Mouse (Mus musculus): ENCODE data around the gene Large2.
"Not testable (repeated sequence)": the region's sequence is repeated elsewhere in the genome, so short reads cannot be mapped to it uniquely, and the experiment has no call there.

The Large2 gene

GRCm38 (mm10) chr2:92374514-92374913, at the start of gene Large2, which contains the start of gene Pex16:
Gene Large2, minus strand, starts transcription at chr2:92374869.
Gene Pex16, plus strand, starts transcription at chr2:92374676.
- DNase-seq (ENCODE audit: low read depth), result peak; percentile 50

DNA sequence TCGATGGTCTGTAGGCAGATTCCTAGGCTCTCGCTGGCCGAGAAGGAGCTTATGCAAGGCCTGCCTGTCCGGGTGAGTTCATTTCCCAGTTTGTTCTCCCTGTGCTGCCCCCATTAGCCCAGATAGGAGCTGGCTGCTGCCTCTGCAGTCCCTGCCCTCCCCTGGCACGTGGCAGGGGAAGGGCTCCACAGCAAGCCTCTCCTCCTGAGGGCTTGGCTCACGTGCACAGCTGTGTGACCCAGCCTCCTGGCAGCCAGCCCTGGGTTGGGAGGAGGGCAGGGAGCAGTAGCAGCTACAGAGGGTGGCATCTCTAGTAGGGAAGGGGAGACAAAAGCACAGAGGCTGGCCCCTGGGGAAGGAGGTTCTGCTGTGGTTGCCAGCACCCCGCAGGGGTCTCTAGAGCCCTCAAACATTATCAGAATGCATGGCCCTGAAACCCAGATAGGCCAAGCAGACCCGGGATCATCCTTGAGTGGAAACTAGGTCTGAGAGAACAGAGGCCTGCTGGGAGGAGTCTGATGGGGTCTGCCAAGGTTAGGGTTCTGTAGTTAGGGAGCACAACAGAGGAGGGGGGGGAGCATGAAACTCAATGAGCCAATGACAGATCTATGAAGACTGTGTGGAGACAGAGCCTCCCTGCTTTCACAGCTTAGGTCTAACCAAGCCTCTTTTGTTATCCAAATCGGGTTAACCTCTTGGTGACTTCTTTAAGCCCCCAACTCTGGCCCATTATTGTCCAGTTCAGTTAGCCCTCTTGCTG, 49.2 kb upstream of the Large2 start:
- DNase-seq (ENCODE audit: low read depth), result no peak

DNA sequence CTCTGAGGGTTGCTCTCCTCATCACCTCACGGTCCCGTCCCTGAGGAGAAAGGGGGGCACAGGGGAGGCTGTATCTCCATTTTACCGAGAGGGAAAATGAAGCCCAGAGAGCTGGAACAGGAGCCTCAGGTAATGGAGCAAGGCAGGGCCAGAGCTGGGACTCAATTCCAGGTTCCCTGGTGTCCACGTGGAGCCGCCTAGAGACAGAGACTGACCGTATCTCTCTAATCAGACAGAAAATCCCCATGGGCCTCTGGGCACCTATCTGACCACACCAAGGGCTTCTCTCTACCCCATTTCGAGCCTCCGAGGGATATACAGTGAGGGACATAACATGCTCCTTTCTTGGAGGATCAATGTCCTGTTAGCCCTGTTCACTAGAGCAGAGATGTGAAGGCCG, 48.5 kb upstream of the Large2 start:
- DNase-seq (ENCODE audit: low read depth), result no peak

DNA sequence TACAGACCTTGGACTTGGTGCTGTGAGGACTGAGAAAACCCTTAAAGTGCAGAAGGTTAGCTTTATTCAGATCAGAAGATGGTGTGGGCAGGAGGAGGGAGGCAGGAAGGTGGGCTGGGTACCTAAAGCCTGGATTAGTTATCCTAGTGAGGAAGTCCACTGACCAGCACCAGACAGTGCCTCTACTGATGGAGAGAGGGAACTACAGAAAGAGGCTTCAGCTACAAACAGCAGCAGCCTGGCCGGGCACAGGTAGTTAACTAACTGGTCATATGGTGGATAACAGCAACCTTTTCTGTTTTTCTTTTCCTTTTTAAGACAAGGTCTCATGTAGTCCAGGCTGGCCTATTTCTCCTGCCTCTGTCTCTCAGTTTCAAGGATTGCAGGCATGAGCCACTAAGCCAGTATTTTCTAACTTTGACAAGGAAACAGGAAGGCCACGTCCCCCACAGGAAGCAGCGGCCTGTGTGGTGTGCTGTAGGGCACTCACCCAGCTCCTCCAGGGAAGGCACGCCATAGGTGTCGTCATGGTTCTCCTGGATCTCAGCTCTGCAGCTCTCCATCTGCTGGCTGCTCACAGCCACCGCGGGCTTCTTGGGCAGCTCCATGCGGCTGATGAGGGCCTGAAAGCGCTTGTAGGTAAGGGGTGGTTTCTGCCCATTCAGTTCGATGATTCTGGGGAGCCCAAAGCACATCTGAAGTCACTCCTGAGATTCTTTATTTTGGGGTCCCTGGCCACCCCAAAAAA, 47.9 kb upstream of the Large2 start:
- no peak for DNase-seq (ENCODE audit: low read depth)

GRCm38 (mm10) chr2:92421723-92422387, 47.2 kb upstream of the Large2 start:
- no peak for DNase-seq (ENCODE audit: low read depth)

DNA sequence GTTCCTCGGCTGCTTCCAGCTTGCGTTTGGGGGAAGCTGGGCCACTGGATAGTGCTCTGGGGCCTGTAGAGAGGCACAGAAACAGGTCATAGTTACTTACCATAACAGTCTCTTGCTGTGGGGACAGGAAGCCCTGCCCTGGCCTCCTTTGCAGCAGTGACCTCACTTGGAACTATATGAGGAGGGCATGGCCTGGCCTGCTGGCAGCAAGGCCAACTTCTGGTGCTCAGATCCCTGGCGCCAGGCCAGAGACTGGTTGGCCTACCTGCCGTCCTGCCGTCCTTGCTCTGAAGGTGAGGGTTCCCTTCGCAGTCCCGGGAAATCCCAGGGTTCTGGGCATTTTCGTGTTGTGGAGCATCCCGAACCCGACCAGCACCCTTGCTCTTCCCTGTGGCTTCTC, 37.0 kb upstream of the Large2 start:
- DNase-seq (ENCODE audit: low read depth), result no peak

DNA sequence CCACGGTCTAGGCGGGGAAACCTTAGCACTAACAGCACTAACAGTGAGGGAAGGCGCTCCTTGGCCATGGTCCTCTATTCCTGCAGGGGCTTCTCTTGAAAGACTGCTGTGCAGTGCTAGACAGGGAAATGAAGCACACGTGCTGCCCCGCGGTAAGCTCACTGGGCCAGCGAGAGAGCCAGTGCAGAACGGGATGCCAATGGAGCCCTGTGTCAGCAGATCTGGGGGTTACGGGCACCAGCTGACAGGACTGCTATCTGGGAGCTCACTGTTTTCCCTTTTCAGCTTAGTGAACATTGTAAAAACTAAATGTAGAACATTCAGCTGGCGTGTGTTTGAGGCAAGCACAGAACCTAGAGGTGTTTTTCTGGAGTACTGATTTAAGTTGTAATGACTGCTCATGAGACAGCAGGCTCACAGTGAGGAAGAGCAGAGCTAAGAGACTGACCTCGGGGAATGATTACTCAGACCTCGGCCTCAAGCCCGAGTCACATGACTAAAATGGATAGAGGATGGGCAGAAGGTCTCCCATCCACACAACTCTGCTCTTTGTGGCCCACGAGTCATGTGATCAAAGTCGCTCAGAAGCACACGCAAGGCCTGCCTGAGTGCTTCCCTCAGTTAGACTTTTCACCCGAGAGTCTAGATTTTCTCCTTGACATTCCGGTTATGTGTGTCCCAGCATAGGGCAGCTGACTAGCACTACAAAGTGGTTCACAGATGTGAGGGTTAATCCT, 33.8 kb upstream of the Large2 start:
- no peak for DNase-seq (ENCODE audit: low read depth)

GRCm38 (mm10) chr2:92405687-92406086, 31.0 kb upstream of the Large2 start:
- no peak for DNase-seq (ENCODE audit: low read depth)

- no peak for DNase-seq (ENCODE audit: low read depth)
Observed at GRCm38 (mm10) chr2:92404737-92405136, 30.1 kb upstream of the Large2 start.

DNA sequence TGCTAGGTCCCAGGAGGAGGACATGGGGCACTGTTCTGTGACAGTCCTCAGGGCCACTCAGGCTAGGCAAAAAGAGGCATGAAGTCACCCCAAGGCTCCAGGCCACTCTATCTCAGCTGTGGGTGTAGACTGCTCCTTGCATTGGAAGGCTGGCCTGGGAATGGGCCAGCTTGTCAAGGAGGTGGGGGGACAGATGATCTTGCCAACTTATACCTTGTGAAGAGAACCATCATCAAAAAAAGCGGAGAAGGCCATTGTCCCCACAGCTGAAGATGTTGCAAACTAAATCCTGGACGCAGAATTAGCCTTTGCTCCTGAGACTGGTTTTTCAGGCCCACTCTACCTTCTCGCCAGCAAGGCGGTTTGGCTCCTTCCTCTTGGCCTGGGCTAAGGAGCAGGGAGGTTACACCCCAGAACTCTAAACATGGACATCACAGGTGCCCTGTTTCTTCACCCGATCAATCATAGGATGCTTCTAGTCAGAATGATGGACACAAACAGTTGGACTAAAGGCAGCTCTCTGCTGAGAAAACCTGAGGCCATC, 29.2 kb upstream of the Large2 start:
- DNase-seq (ENCODE audit: low read depth), result no peak

DNA sequence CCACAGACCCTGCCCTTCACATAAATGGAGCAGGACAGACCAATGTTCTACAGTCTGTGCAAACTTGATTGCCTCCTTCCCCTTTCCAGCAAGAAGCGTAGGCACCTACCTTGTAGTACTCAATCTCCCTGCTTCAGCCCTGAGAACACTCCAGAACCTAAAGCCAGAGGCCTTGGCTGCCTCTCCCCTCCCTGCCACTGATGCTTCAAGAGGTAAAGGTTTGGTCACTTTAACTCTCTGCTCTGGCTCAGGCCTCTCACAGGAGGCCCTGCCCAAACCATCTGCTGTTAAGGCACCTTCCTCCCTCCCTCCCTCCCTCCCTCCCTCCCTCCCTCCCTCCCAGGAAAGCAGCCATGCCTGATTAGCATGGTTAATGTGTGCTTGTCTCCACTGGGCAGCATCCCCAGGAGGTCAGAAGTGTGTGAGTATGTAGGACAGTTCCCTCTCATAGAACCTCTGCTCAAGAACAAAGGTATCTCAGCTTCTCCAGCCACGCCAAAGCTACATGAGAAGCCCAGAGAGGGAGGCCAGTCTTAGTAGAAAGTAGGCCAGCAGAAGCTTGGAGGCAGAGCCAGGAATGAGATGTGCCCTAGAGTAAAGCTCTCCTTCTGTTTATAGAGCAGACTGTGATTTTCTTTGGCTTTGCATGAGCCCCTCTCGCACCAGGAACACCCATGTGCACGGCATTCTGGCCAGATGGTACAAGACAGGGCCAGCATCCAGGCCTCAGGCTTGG, 28.1 kb upstream of the Large2 start:
- no peak for DNase-seq (ENCODE audit: low read depth)

DNA sequence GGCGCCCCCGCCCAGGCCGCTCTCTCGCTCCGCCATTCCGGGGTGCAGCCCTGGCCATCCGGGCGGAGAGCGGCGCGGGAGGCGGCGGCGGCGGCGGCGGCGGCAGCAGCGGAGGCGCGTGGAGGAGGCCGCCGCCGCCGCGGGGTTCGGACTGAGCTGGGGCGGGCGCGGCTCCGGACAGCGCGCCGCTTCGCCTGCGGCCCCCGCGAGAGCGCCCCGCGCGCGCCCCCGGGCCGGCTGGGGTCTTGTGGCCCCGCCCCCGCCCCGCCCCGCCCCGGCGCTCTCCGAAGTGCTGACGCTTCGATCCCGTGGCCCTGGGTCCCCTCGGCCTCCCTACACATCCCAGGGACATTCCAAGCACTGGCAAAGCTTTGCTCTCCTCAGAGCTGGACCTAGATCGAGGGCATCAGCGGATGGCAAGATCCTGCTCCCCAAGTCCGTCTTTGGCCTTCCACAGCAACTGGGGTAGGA, 26.5 kb upstream of the Large2 start, which contains the start of gene Mapk8ip1:
Gene Mapk8ip1 (minus strand): TSS at position 173 of the 471 bp plus-strand sequence.
- DNase-seq (ENCODE audit: low read depth), result no peak

DNA sequence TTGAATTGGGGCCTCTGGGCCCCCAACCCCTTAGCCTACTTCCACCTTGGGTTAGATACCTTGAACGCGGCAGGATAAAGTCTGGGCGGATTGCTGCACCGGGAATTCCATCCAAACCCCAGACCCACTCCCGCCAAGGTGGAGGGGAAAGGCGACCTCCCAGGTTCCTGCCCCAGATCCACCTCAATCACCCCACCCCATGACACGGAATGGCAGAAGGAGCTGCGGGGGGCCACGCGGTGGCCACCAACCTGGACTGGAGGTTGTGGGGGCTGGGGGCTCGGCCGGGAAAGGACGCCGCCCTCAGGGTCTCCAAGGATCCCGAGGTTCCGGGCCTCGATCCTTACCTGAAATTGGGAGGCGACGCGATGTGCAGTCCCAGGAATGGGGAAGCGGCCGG, 26.0 kb upstream of the Large2 start:
- DNase-seq (ENCODE audit: low read depth), result no peak

DNA sequence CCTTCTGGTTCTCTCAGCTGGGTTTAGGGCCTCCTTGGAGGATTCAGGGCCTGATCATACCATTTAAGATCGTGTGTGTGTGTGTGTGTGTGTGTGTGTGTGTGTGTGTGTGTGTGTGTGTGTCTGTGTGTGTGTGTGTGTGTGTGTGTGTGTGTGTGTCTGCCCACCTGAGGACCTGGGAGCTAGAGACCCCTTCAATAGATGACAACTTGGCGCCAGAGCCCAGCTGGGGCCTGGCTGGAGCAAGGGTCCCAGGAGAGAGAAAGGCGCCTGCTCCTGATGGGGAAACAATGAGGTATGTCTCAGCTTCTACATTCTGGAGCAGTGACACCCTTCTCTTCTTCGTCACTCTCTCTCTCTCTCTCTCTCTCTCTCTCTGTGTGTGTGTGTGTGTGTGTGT, 25.2 kb upstream of the Large2 start:
- not testable (repeated sequence) for DNase-seq (ENCODE audit: low read depth)

DNA sequence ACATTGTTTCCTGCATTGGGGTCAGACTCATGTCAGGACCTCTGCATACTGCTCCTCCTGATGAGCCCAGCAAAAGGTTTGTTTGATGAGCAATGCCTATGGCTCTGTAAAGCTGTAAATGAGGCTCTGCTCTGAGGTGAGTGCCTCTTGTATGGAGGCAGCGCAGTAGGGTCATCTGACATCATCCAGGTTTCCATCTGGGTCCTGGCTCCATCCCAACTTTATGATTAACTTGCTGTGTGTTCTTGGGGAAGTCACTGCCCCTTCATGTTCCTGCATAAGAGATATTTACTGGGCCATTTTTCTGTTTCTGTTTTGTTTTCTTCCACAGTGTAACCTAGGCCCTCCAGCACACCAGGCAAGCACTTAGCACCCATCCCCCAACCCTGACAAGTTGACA, 22.8 kb upstream of the Large2 start:
- DNase-seq (ENCODE audit: low read depth), result no peak

DNA sequence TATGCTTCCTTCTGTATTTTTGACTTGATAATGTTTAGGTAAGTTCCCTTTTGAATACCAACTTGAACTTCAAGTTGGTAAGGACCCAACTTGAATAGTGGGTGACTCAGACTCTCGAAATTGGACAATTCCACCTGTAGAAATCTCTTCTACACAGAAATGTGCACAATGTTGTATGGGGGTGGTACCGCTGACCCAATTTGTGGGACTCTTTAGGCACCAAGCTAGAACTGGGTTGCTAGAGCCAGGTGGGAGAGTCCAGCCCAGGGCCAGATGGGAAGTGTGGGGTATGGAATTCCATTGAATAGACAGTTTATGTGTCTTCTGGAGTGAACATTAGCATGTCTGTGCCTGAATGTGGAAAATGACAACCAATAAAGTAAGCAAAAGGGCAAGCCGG, 20.9 kb upstream of the Large2 start:
- no peak for DNase-seq (ENCODE audit: low read depth)

DNA sequence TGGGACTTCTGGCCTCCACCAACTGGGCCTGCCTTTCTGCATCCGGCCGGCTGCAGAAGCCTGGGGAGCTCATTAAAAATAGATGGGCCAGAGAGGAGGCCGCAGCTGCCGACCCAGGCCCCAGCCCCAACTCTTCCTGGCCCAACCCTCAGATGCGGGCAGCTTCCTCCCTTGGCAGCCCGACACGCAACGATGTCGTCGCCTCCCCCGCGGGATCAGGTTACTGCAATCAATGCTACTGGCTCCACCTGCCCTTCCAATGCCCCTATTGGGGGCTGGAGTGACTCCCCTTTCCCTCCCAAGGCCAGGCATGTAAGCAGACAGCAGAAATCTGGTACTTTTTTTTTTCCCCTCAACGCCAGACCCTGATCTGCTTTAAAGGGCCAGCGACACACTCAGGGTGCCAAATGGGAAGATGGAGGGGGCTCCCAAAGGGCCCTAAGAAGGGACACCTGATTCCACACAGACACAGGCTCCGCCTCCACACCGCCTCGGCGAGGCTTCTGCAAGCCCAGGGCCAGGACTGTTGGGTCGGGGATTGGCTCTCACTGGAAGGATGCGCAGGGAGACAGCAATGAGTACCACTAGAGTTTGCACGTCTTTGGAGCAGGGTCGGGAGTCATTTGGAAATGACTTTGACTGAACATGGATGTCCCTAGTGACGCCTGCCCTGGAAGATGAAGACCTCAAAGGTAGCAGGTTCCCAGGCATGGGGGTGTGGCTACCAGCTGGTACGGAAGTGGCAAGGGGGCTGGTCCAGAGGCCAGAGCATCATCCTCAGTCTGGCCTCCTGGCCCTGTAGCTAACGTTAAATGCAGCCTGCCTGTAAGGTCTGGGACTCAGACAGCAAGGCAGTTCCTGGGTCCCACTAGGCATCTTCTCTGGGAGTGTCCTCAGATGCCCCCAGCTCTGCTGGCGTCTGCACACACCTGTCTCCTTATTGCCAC, 17.9 kb upstream of the Large2 start:
- DNase-seq (ENCODE audit: low read depth), result no peak

- DNase-seq (ENCODE audit: low read depth), result no peak
Observed at GRCm38 (mm10) chr2:92391703-92392317, 17.1 kb upstream of the Large2 start.

- no peak for DNase-seq (ENCODE audit: low read depth)
Observed at GRCm38 (mm10) chr2:92391116-92391515, 16.4 kb upstream of the Large2 start.
